Mouse (Mus musculus): ENCODE data around the gene Sertad1. TPM values are rescaled to one million over a fixed set of nuclear protein-coding genes. Genes with fewer than 3 reads are reported as not detected.

Gene Sertad1
- polyA plus RNA-seq, 1 experiment from 2014 or later = 24.3 TPM

- Histone ChIP-seq H3K9me3 (replicated peaks; ENCODE audit: control insufficient read depth, low read length) (no peaks in the 10 kb centered on the region), H3K36me3 (replicated peaks; ENCODE audit: control insufficient read depth, insufficient read depth, low read depth, low read length) (no peaks in the 10 kb centered on the region), H3K4me2 (ENCODE audit: low read depth, low read length) (no peak overlapping the region), H3K4me3 (ENCODE audit: low read depth, low read length) (no peak overlapping the region), H3K4me1 (ENCODE audit: control insufficient read depth, insufficient read depth, low read length) (no peaks in the 10 kb centered on the region), H3K27ac (replicated peaks; ENCODE audit: low read depth, low read length) (no peak overlapping the region), H3K27me3 (ENCODE audit: control insufficient read depth, insufficient read depth, low read length) (no peaks in the 10 kb centered on the region), H3K9ac (replicated peaks; ENCODE audit: low read length) (no peak overlapping the region)
- DNase-seq (ENCODE audit: low spot score) (no peak), ATAC-seq (replicated peaks; ENCODE audit: insufficient number of reproducible peaks, low FRiP score, low TSS enrichment, low read depth) (no peak)
- 83% methylated on average over 21 of the region's 21 CpGs for WGBS
These were observed 42.4 kb downstream of the Sertad1 start for GRCm38 (mm10) chr7:27529070-27529469.

GRCm38 (mm10) chr7:27530937-27531336 lies 44.2 kb downstream of the Sertad1 start:
- no peaks in the 10 kb centered on the region for H3K36me3 ChIP-seq (replicated peaks; ENCODE audit: control insufficient read depth, insufficient read depth, low read depth, low read length)
- H3K27me3 ChIP-seq (ENCODE audit: control insufficient read depth, insufficient read depth, low read length) = no peaks in the 10 kb centered on the region
- 75% methylated on average over 3 of the region's 3 CpGs for WGBS
- no peaks in the 10 kb centered on the region for H3K9me3 ChIP-seq (replicated peaks; ENCODE audit: control insufficient read depth, low read length)
- ATAC-seq (replicated peaks; ENCODE audit: insufficient number of reproducible peaks, low FRiP score, low TSS enrichment, low read depth) = no peak
- H3K27ac ChIP-seq (replicated peaks; ENCODE audit: low read depth, low read length) = no peak overlapping the region
- no peaks in the 10 kb centered on the region for H3K4me1 ChIP-seq (ENCODE audit: control insufficient read depth, insufficient read depth, low read length)
- no peak for DNase-seq (ENCODE audit: low spot score)
- no peak overlapping the region for H3K4me3 ChIP-seq (ENCODE audit: low read depth, low read length)
- H3K9ac ChIP-seq (replicated peaks; ENCODE audit: low read length) = no peak overlapping the region
- H3K4me2 ChIP-seq (ENCODE audit: low read depth, low read length) = no peak overlapping the region

DNA sequence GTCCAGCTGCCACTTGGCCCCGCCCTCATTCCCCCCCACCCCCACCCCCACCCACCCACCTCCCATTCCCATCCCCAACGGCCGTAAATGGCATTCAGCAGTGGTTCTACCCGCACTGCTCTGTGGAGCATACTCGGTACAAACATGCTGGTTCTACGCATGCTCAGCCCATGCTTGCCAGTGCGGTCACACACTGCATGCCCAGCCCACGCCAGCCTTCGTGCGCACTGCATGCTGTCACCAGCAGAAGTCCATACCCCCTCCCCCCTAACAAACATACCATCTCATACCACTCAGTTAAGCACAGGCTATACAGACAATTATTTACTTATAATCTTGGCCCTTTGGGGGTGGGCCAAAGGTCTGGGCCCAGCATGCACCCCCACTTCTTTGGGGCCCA lies 45.0 kb downstream of the Sertad1 start:
- H3K4me1 ChIP-seq (ENCODE audit: control insufficient read depth, insufficient read depth, low read length) = no peaks in the 10 kb centered on the region

DNA sequence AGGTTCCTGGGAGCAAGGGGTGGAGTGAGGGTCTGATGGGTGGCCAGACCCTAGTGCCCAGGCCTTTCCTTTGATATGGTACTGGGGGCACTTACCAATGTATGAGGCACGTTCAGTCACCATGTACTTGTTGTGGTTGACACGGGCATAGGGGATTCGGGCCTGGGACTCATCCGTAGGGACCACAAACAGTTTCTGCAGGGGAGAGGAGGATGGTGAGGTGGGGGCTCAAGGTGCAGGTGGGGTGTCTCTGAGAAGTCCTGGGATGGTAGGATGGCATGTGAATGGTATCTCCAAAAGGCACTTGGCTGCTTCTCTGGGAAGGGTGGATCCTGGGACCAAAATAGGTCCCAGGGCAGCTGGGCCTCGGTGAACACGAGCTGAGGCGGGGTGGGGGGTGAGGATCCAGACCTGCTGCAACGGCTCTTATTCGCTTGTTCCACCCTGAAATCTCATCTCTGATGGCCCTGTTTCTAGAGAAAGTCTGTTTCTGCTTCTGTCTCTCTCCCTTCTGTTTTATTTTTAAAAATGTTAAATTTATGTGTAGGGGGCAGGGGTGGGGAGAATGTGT lies 45.9 kb downstream of the Sertad1 start:
- H3K27me3 ChIP-seq (ENCODE audit: control insufficient read depth, insufficient read depth, low read length) = no peaks in the 10 kb centered on the region
- H3K9me3 ChIP-seq (replicated peaks; ENCODE audit: control insufficient read depth, low read length) = no peaks in the 10 kb centered on the region
- no peak for DNase-seq (ENCODE audit: low spot score)
- no peak overlapping the region for H3K9ac ChIP-seq (replicated peaks; ENCODE audit: low read length)
- H3K4me2 ChIP-seq (ENCODE audit: low read depth, low read length) = no peak overlapping the region
- no peaks in the 10 kb centered on the region for H3K36me3 ChIP-seq (replicated peaks; ENCODE audit: control insufficient read depth, insufficient read depth, low read depth, low read length)
- no peak for ATAC-seq (replicated peaks; ENCODE audit: insufficient number of reproducible peaks, low FRiP score, low TSS enrichment, low read depth)
- WGBS = 90% methylated on average over 9 of the region's 9 CpGs
- H3K4me3 ChIP-seq (ENCODE audit: low read depth, low read length) = no peak overlapping the region
- no peak overlapping the region for H3K27ac ChIP-seq (replicated peaks; ENCODE audit: low read depth, low read length)
- H3K4me1 ChIP-seq (ENCODE audit: control insufficient read depth, insufficient read depth, low read length) = no peaks in the 10 kb centered on the region

More for the DNA sequence above, 45.0 kb downstream of the Sertad1 start:
- no peak overlapping the region for H3K9ac ChIP-seq (replicated peaks; ENCODE audit: low read length)
- H3K4me3 ChIP-seq (ENCODE audit: low read depth, low read length) = no peak overlapping the region
- DNase-seq (ENCODE audit: low spot score) (no peak), ATAC-seq (replicated peaks; ENCODE audit: insufficient number of reproducible peaks, low FRiP score, low TSS enrichment, low read depth) (no peak)
- no peak overlapping the region for H3K27ac ChIP-seq (replicated peaks; ENCODE audit: low read depth, low read length)
- H3K9me3 ChIP-seq (replicated peaks; ENCODE audit: control insufficient read depth, low read length) = no peaks in the 10 kb centered on the region
- H3K27me3 ChIP-seq (ENCODE audit: control insufficient read depth, insufficient read depth, low read length) = no peaks in the 10 kb centered on the region
- no peak overlapping the region for H3K4me2 ChIP-seq (ENCODE audit: low read depth, low read length)
- WGBS = 91% methylated on average over 9 of the region's 10 CpGs
- no peaks in the 10 kb centered on the region for H3K36me3 ChIP-seq (replicated peaks; ENCODE audit: control insufficient read depth, insufficient read depth, low read depth, low read length)

GRCm38 (mm10) chr7:27535386-27535785 lies 48.7 kb downstream of the Sertad1 start:
- Histone ChIP-seq H3K4me3 (ENCODE audit: low read depth, low read length) (no peak overlapping the region), H3K9ac (replicated peaks; ENCODE audit: low read length) (no peak overlapping the region), H3K9me3 (replicated peaks; ENCODE audit: control insufficient read depth, low read length) (no peaks in the 10 kb centered on the region), H3K27me3 (ENCODE audit: control insufficient read depth, insufficient read depth, low read length) (no peaks in the 10 kb centered on the region), H3K4me2 (ENCODE audit: low read depth, low read length) (no peak overlapping the region), H3K36me3 (replicated peaks; ENCODE audit: control insufficient read depth, insufficient read depth, low read depth, low read length) (no peaks in the 10 kb centered on the region), H3K4me1 (ENCODE audit: control insufficient read depth, insufficient read depth, low read length) (no peaks in the 10 kb centered on the region), H3K27ac (replicated peaks; ENCODE audit: low read depth, low read length) (no peak overlapping the region)
- ATAC-seq (replicated peaks; ENCODE audit: insufficient number of reproducible peaks, low FRiP score, low TSS enrichment, low read depth) = no peak
- WGBS = 77% methylated on average over 2 of the region's 2 CpGs
- no peak for DNase-seq (ENCODE audit: low spot score)

DNA sequence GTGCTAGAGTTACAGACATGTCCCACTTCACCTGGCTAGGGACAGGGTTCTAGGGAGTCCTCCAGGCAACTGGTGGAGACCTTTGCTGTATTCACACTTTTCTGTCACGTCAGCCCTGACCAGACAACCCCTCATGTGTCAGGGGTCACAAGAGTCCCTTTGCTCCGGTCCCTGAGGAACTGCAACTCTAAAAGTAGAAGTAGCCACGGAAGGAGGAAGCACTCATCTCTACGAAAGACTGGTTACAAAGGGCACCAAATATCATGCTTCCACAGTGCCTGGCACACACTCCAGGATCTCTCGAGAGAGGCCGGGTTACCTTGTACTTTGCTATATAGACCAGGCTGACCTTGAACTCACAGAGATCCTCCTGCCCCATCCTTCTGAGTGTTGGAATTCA lies 49.9 kb downstream of the Sertad1 start:
- DNase-seq (ENCODE audit: low spot score) (no peak), ATAC-seq (replicated peaks; ENCODE audit: insufficient number of reproducible peaks, low FRiP score, low TSS enrichment, low read depth) (no peak)
- WGBS = 85% methylated on average over 6 of the region's 6 CpGs
- Histone ChIP-seq H3K36me3 (replicated peaks; ENCODE audit: control insufficient read depth, insufficient read depth, low read depth, low read length) (no peaks in the 10 kb centered on the region), H3K27ac (replicated peaks; ENCODE audit: low read depth, low read length) (no peak overlapping the region), H3K9me3 (replicated peaks; ENCODE audit: control insufficient read depth, low read length) (no peaks in the 10 kb centered on the region), H3K27me3 (ENCODE audit: control insufficient read depth, insufficient read depth, low read length) (no peaks in the 10 kb centered on the region), H3K4me3 (ENCODE audit: low read depth, low read length) (no peak overlapping the region), H3K4me1 (ENCODE audit: control insufficient read depth, insufficient read depth, low read length) (no peaks in the 10 kb centered on the region), H3K9ac (replicated peaks; ENCODE audit: low read length) (no peak overlapping the region), H3K4me2 (ENCODE audit: low read depth, low read length) (no peak overlapping the region)

DNA sequence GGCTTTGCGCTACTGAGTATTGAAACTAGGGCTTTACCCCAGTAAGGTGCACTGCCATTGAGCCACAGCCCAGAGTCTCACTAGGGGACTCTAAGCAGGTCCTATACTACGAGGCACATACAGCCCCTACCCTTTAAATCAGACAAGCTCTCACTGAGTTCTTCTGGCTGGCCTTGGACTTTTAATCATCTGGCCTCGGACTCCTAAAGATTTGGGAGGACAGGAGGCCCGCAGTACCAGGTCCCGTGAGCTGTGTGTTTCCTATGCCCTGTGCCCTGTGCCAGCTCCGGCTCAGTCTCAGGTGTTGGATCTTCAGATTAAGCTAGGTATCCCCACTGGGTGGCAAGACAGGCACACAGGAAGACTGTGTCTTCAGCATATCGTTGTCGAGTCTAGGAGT lies 51.3 kb downstream of the Sertad1 start:
- Histone ChIP-seq H3K4me3 (ENCODE audit: low read depth, low read length) (no peak overlapping the region), H3K27me3 (ENCODE audit: control insufficient read depth, insufficient read depth, low read length) (no peaks in the 10 kb centered on the region), H3K9me3 (replicated peaks; ENCODE audit: control insufficient read depth, low read length) (no peaks in the 10 kb centered on the region), H3K4me2 (ENCODE audit: low read depth, low read length) (no peak overlapping the region), H3K36me3 (replicated peaks; ENCODE audit: control insufficient read depth, insufficient read depth, low read depth, low read length) (no peaks in the 10 kb centered on the region), H3K9ac (replicated peaks; ENCODE audit: low read length) (no peak overlapping the region), H3K4me1 (ENCODE audit: control insufficient read depth, insufficient read depth, low read length) (no peaks in the 10 kb centered on the region), H3K27ac (replicated peaks; ENCODE audit: low read depth, low read length) (no peak overlapping the region)
- no peak for DNase-seq (ENCODE audit: low spot score)
- WGBS = 87% methylated on average over 8 of the region's 8 CpGs
- ATAC-seq (replicated peaks; ENCODE audit: insufficient number of reproducible peaks, low FRiP score, low TSS enrichment, low read depth) = no peak

DNA sequence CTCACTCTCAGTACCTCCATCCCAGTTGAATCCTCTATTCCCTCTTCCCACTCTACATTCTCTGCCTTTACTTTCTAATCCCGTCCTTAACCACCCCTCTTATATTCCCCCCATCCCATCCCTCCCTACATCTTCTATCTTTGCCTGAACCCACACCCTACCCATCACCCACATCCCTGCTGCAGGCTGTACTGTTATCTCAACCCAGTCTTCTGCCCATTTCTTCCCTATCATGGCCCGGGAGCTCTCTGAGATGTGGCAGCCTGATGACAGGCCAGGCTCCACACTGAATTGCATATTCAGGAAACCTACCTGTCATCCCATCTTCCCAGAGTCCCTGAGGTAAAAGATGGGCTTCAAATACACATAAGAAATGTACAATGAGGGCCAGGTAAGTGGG lies 52.1 kb downstream of the Sertad1 start:
- H3K4me2 ChIP-seq (ENCODE audit: low read depth, low read length) = no peak overlapping the region
- 89% methylated on average over 2 of the region's 2 CpGs for WGBS
- H3K27ac ChIP-seq (replicated peaks; ENCODE audit: low read depth, low read length) = no peak overlapping the region
- H3K36me3 ChIP-seq (replicated peaks; ENCODE audit: control insufficient read depth, insufficient read depth, low read depth, low read length) = no peaks in the 10 kb centered on the region
- ATAC-seq (replicated peaks; ENCODE audit: insufficient number of reproducible peaks, low FRiP score, low TSS enrichment, low read depth) (no peak), DNase-seq (ENCODE audit: low spot score) (no peak)
- H3K4me3 ChIP-seq (ENCODE audit: low read depth, low read length) = no peak overlapping the region
- no peaks in the 10 kb centered on the region for H3K4me1 ChIP-seq (ENCODE audit: control insufficient read depth, insufficient read depth, low read length)
- no peak overlapping the region for H3K9ac ChIP-seq (replicated peaks; ENCODE audit: low read length)
- H3K27me3 ChIP-seq (ENCODE audit: control insufficient read depth, insufficient read depth, low read length) = no peaks in the 10 kb centered on the region
- H3K9me3 ChIP-seq (replicated peaks; ENCODE audit: control insufficient read depth, low read length) = no peaks in the 10 kb centered on the region
